Mouse (Mus musculus) liver, embryonic 15.5 days (tissue): ENCODE measurements at regions not wholly inside any gene's neighbourhood (a gene's known extent, or its start where the extent isn't known, plus 50 kb on each side); places are given as distances from the start of the nearest gene placed in this dataset.

Experiments used
- ATAC-seq: fragments of 200-750 bp; cut with Nextera tagmentation; 2 replicates; pipeline ENCODE4 v1.8.0; 2017; ENCODE audit warnings: moderate number of reproducible peaks, mild to moderate bottlenecking, moderate library complexity; ENCODE audit not compliant: insufficient read depth
- H3K27ac ChIP-seq: fragments of 300-500 bp; sonication (generic); replicated peaks from 2 replicates; pipeline ENCODE4 v1.5.1; 2015; ENCODE audit warnings: mild to moderate bottlenecking, inconsistent platforms
- H3K27me3 ChIP-seq: fragments of 300-500 bp; sonication (generic); 2 replicates; pipeline ENCODE4 v1.6.1; 2015; ENCODE audit warnings: mild to moderate bottlenecking, inconsistent platforms
- H3K36me3 ChIP-seq: fragments of 300-500 bp; sonication (generic); replicated peaks from 2 replicates; pipeline ENCODE4 v1.6.1; 2015; ENCODE audit warnings: moderate library complexity, mild to moderate bottlenecking, inconsistent platforms
- H3K4me1 ChIP-seq: fragments of 300-500 bp; sonication (generic); replicated peaks from 2 replicates; pipeline ENCODE4 v1.6.1; 2015; ENCODE audit warnings: inconsistent platforms
- H3K4me2 ChIP-seq: fragments of 300-500 bp; sonication (generic); 2 replicates; pipeline ENCODE4 v1.6.1; 2015; ENCODE audit warnings: moderate library complexity, mild to moderate bottlenecking, inconsistent platforms
- H3K4me3 ChIP-seq: fragments of 300-500 bp; sonication (generic); replicated peaks from 2 replicates; pipeline ENCODE4 v1.5.1; 2015; ENCODE audit warnings: mild to moderate bottlenecking, inconsistent platforms
- H3K9ac ChIP-seq: fragments of 300-500 bp; sonication (generic); 2 replicates; pipeline ENCODE4 v1.6.1; 2015; ENCODE audit warnings: moderate library complexity, mild to moderate bottlenecking, inconsistent platforms
- H3K9me3 ChIP-seq: fragments of 300-500 bp; sonication (generic); replicated peaks from 2 replicates; pipeline ENCODE4 v1.6.1; 2016; ENCODE audit warnings: inconsistent platforms
- WGBS: fragments of 180-500 bp; shearing (Covaris S2); methylation state at CpG from one replicate; pipeline ENCODE4 v1.1.7; 2015; ENCODE audit warnings: mixed read lengths; ENCODE audit not compliant: insufficient replicate concordance; 5-methylcytosine and 5-hydroxymethylcytosine counted together

DNA sequence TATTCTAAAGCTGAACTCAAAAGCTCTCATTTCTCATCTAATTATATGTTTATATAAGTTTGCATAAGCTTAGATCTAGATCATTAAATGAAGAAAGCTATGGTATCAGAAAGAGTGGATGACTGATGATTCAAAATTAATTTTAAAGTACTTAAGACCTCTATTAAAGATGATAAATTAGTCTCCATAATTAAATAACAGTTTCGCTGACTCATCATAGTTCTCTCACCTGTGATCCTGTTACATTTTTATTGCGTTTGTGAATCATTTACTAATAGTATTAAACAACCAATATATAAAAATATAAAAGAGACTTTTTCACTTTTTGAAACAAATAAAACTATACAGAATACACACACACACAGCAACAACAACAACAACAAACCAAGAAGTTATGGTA lies 290.8 kb upstream of the Gm11146 start:
- no peak overlapping the region for H3K27ac ChIP-seq
- H3K36me3 ChIP-seq = no peaks in the 10 kb centered on the region
- no peak overlapping the region for H3K4me2 ChIP-seq
- WGBS = 59% methylated on average over 2 of the region's 2 CpGs
- no peaks in the 10 kb centered on the region for H3K4me1 ChIP-seq
- no peak for ATAC-seq
- H3K9me3 ChIP-seq = no peaks in the 10 kb centered on the region
- no peaks in the 10 kb centered on the region for H3K27me3 ChIP-seq
- no peak overlapping the region for H3K4me3 ChIP-seq
- H3K9ac ChIP-seq = no peak overlapping the region

DNA sequence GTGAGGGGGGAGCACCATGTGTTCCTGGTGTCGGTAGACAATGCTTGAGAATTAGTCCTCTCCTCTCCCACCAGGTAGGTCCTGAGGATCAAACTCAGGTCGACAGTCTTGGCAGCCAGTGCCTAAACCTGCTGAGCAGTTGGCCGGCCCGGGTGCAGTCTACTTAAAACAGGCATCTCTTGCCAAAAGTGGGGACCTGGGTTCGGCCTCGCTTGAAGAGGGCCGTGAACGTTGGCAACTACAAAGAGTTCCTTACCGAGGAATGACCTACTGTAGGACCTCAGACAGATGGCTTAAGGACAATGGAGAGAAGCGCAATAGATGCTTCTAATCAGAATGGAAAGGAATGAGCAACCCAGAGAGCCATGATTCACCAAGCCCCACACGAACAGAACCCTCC lies 287.5 kb upstream of the Gm11146 start:
- Histone ChIP-seq H3K27ac (no peak overlapping the region), H3K9ac (no peak overlapping the region), H3K27me3 (no peaks in the 10 kb centered on the region), H3K4me3 (no peak overlapping the region), H3K9me3 (no peaks in the 10 kb centered on the region), H3K36me3 (no peaks in the 10 kb centered on the region), H3K4me1 (no peaks in the 10 kb centered on the region), H3K4me2 (no peak overlapping the region)
- 66% methylated on average over 11 of the region's 11 CpGs for WGBS
- ATAC-seq = no peak

- Histone ChIP-seq H3K9me3 (no peaks in the 10 kb centered on the region), H3K4me2 (no peak overlapping the region), H3K27ac (no peak overlapping the region), H3K9ac (no peak overlapping the region), H3K36me3 (no peaks in the 10 kb centered on the region), H3K4me3 (no peak overlapping the region), H3K4me1 (no peaks in the 10 kb centered on the region), H3K27me3 (no peaks in the 10 kb centered on the region)
- no peak for ATAC-seq
- WGBS = 66% methylated on average over 15 of the region's 15 CpGs
Measured at GRCm38 (mm10) chr16:77885060-77885679, 283.3 kb upstream of the Gm11146 start.

DNA sequence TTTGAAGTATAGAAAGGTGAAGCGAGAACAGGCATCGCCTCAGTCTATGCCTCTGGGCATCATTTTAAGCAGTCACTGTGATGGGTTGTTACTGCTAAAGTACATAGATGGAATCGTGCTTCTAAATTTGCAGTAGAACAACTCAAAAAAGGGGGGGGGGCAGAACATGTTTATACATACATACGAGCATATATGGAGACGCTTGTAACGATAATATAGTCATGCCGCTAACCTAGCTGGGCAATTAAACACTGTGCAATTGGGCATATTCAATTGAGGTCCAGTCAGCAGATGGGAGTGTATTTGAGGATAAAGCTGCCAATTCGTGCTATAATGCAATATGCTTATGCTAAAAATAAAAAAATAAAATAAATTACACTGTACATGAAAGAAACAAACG lies 282.6 kb upstream of the Gm11146 start:
- Histone ChIP-seq H3K36me3 (no peaks in the 10 kb centered on the region), H3K4me1 (no peaks in the 10 kb centered on the region), H3K27ac (no peak overlapping the region), H3K27me3 (no peaks in the 10 kb centered on the region), H3K9ac (no peak overlapping the region), H3K4me3 (no peak overlapping the region), H3K9me3 (no peaks in the 10 kb centered on the region), H3K4me2 (no peak overlapping the region)
- no peak for ATAC-seq
- WGBS = 68% methylated on average over 9 of the region's 9 CpGs

DNA sequence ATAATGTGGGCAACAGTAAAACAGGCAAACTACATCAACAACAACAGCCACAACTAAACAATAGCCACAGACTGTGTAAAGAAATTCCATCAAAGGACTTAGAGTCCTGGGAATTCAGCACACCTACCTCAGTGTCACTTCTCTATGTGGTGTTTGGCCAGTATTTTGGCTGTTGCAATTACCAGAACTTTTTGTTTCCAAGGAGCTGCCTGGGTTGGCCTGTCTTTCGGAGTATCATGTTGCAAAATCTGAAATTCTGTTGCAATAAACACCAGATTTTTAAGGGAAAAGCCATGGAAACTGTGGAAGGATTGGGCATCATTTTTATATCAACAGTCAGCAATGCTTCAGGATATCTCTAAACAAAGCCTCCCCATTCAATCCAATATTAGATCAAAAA lies 275.1 kb upstream of the Gm11146 start:
- Histone ChIP-seq H3K9ac (no peak overlapping the region), H3K9me3 (no peaks in the 10 kb centered on the region), H3K27me3 (no peaks in the 10 kb centered on the region), H3K36me3 (no peaks in the 10 kb centered on the region), H3K4me1 (no peaks in the 10 kb centered on the region), H3K27ac (no peak overlapping the region), H3K4me2 (no peak overlapping the region), H3K4me3 (no peak overlapping the region)
- no peak for ATAC-seq
- WGBS = 46% methylated on average over 1 of the region's 1 CpGs

DNA sequence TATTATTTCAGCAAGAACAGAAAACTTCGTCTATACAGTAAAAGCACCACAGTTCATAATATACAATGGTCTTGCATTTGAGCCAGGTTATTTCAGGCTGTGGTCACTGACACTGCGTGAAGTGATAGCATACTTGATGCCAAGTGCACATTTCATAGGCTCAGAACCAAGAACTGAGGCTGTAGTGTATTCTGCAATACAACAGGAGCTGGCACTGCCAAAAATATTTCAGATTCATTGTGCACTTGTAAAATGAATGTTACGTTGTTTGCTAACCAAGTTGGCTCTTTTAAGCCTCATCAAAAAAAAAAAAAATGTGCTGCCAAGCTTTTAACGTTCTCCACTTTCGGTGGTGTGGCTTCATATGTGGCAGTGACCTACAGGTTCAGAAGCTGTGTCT lies 261.4 kb upstream of the Gm11146 start:
- Histone ChIP-seq H3K4me1 (no peaks in the 10 kb centered on the region), H3K9ac (no peak overlapping the region), H3K9me3 (no peaks in the 10 kb centered on the region), H3K4me3 (no peak overlapping the region), H3K4me2 (no peak overlapping the region), H3K27me3 (no peaks in the 10 kb centered on the region), H3K36me3 (no peaks in the 10 kb centered on the region), H3K27ac (no peak overlapping the region)
- ATAC-seq = no peak
- WGBS = 60% methylated on average over 5 of the region's 5 CpGs

GRCm38 (mm10) chr16:77852066-77852781 lies 250.3 kb upstream of the Gm11146 start:
- H3K4me3 ChIP-seq = no peak overlapping the region
- no peak for ATAC-seq
- no peaks in the 10 kb centered on the region for H3K9me3 ChIP-seq
- no peaks in the 10 kb centered on the region for H3K36me3 ChIP-seq
- no peaks in the 10 kb centered on the region for H3K27me3 ChIP-seq
- H3K27ac ChIP-seq = no peak overlapping the region
- H3K4me2 ChIP-seq = no peak overlapping the region
- 56% methylated on average over 6 of the region's 6 CpGs for WGBS
- H3K4me1 ChIP-seq = no peaks in the 10 kb centered on the region
- H3K9ac ChIP-seq = no peak overlapping the region

- H3K4me1 ChIP-seq = no peaks in the 10 kb centered on the region
- no peak overlapping the region for H3K4me2 ChIP-seq
- no peak overlapping the region for H3K27ac ChIP-seq
- H3K9ac ChIP-seq = no peak overlapping the region
- ATAC-seq = no peak
- H3K27me3 ChIP-seq = no peaks in the 10 kb centered on the region
- H3K4me3 ChIP-seq = no peak overlapping the region
- no peaks in the 10 kb centered on the region for H3K9me3 ChIP-seq
- H3K36me3 ChIP-seq = no peaks in the 10 kb centered on the region
- 56% methylated on average over 13 of the region's 13 CpGs for WGBS
Measured at GRCm38 (mm10) chr16:77851206-77852065, 249.5 kb upstream of the Gm11146 start.

GRCm38 (mm10) chr16:77835767-77836166 lies 233.9 kb upstream of the Gm11146 start:
- H3K4me2 ChIP-seq = no peak overlapping the region
- ATAC-seq = no peak
- no peaks in the 10 kb centered on the region for H3K36me3 ChIP-seq
- H3K4me1 ChIP-seq = no peaks in the 10 kb centered on the region
- H3K27me3 ChIP-seq = no peaks in the 10 kb centered on the region
- 55% methylated on average over 2 of the region's 2 CpGs for WGBS
- H3K27ac ChIP-seq = no peak overlapping the region
- no peak overlapping the region for H3K9ac ChIP-seq
- no peak overlapping the region for H3K4me3 ChIP-seq
- H3K9me3 ChIP-seq = no peaks in the 10 kb centered on the region

- no peak overlapping the region for H3K4me2 ChIP-seq
- 56% methylated on average over 4 of the region's 4 CpGs for WGBS
- no peak for ATAC-seq
Measured at GRCm38 (mm10) chr16:77827322-77828117, 225.6 kb upstream of the Gm11146 start.

GRCm38 (mm10) chr16:77799709-77800108 lies 197.8 kb upstream of the Gm11146 start:
- ATAC-seq = no peak
- WGBS = 71% methylated on average over 5 of the region's 5 CpGs
- Histone ChIP-seq H3K4me1 (no peaks in the 10 kb centered on the region), H3K36me3 (no peaks in the 10 kb centered on the region), H3K27ac (no peak overlapping the region), H3K9me3 (no peaks in the 10 kb centered on the region), H3K27me3 (no peaks in the 10 kb centered on the region), H3K4me2 (no peak overlapping the region), H3K9ac (no peak overlapping the region), H3K4me3 (no peak overlapping the region)

More at GRCm38 (mm10) chr16:77827322-77828117, 225.6 kb upstream of the Gm11146 start:
- Histone ChIP-seq H3K9ac (no peak overlapping the region), H3K36me3 (no peaks in the 10 kb centered on the region), H3K4me1 (no peaks in the 10 kb centered on the region), H3K4me3 (no peak overlapping the region), H3K9me3 (no peaks in the 10 kb centered on the region), H3K27ac (no peak overlapping the region), H3K27me3 (no peaks in the 10 kb centered on the region)
